Mouse (Mus musculus) ES-E14 (cell line): ENCODE data around the gene Sbk1. TPM values are rescaled to one million over a fixed set of nuclear protein-coding genes. Genes with fewer than 3 reads are reported as not detected.

ENCODE experiments used
- DNase-seq: peaks from one replicate; pipeline ENCODE4 v3.0.0-alpha.2; 2013; ENCODE audit warnings: low read depth, low spot score
- H3K27ac ChIP-seq: 2 replicates; pipeline ENCODE4 v1.5.1; 2012; ENCODE audit warnings: low read depth, mild to moderate bottlenecking, low read length, moderate library complexity, mixed read lengths; ENCODE audit not compliant: poor library complexity, insufficient read depth, severe bottlenecking
- H3K36me3 ChIP-seq: 2 replicates; pipeline ENCODE4 v1.6.1; 2012; ENCODE audit warnings: mild to moderate bottlenecking, low read length, moderate library complexity, mixed read lengths; ENCODE audit not compliant: control insufficient read depth, poor library complexity, insufficient read depth, severe bottlenecking
- H3K4me1 ChIP-seq, 2 experiments: fragments of 150-350 bp in 1 of 2; sonication (generic) in 1 of 2; 2 replicates each; pipeline ENCODE4 v1.6.1; 2012; ENCODE audit warnings: low read length in 2 of 2, mild to moderate bottlenecking in 1 of 2, mixed read lengths in 1 of 2; ENCODE audit not compliant: control insufficient read depth in 2 of 2, insufficient read depth in 2 of 2, poor library complexity in 1 of 2
- H3K4me3 ChIP-seq, 2 experiments: fragments of 150-350 bp in 1 of 2; sonication (generic) in 1 of 2; 2 replicates each; pipeline ENCODE4 v1.5.1; 2012; ENCODE audit warnings: low read length in 2 of 2, low read depth in 1 of 2, mild to moderate bottlenecking in 1 of 2, mixed read lengths in 1 of 2; ENCODE audit not compliant: insufficient read depth in 1 of 2, poor library complexity in 1 of 2, severe bottlenecking in 1 of 2
- H3K9ac ChIP-seq: 2 replicates; pipeline ENCODE4 v1.6.1; 2012; ENCODE audit warnings: low read depth, mild to moderate bottlenecking, low read length, mixed read lengths; ENCODE audit not compliant: poor library complexity, insufficient read depth, severe bottlenecking
- H3K9me3 ChIP-seq: fragments of 150-350 bp; sonication (generic); 2 replicates; pipeline ENCODE4 v1.6.1; 2012; ENCODE audit warnings: low read depth, mild to moderate bottlenecking, low read length; ENCODE audit not compliant: control insufficient read depth, insufficient read depth
- CHD2 ChIP-seq: IDR thresholded peaks from 2 replicates; pipeline ENCODE4 v1.6.1; 2014; ENCODE audit warnings: mild to moderate bottlenecking, low read depth, low read length, inconsistent platforms
- HCFC1 ChIP-seq: IDR thresholded peaks from 2 replicates; pipeline ENCODE4 v1.6.1; 2012; ENCODE audit warnings: low read length, inconsistent platforms, borderline replicate concordance; ENCODE audit not compliant: insufficient read depth
- MAFK ChIP-seq: IDR thresholded peaks from 2 replicates; pipeline ENCODE4 v1.6.1; 2014; ENCODE audit warnings: mild to moderate bottlenecking, low read depth, low read length, inconsistent platforms; ENCODE audit not compliant: insufficient read depth
- ZC3H11A ChIP-seq: IDR thresholded peaks from 2 replicates; pipeline ENCODE4 v1.6.1; 2012; ENCODE audit warnings: low read depth, mild to moderate bottlenecking, inconsistent platforms, low read length, borderline replicate concordance
- ZNF384 ChIP-seq: IDR thresholded peaks from 2 replicates; pipeline ENCODE4 v1.6.1; 2012; ENCODE audit warnings: low read depth, low read length, inconsistent platforms
- in situ Hi-C, 2 experiments: fragments of 600-800 bp; cut with MboI; formaldehyde crosslinking; loops; one replicate each; pipeline ENCODE4 v1.15.1; 2025; ENCODE audit warnings: low sequenced_read_pairs in 2 of 2, inconsistent platforms in 1 of 2; ENCODE audit not compliant: unreplicated experiment in 2 of 2
- total RNA-seq: library from RNA; depleted of rRNA; stranded (reverse); fragments of 300-350 nt; gene quantifications from 2 replicates; pipeline ENCODE4 v1.2.3, GENCODE M21; 2012

Gene Sbk1
- total RNA-seq, 1 experiment, result 18.6 TPM

- H3K36me3 ChIP-seq, result peaks cover 12% of the 10 kb centered on the region; the same call in 1 of the 2 replicates
- no peak for DNase-seq
- in situ Hi-C loops, result no loop called here
- no peaks in the 10 kb centered on the region for H3K9me3 ChIP-seq
- H3K9ac ChIP-seq, result no peak overlapping the region
- H3K4me3 ChIP-seq, result no peak overlapping the region
- TF ChIP-seq MAFK (no peak), ZC3H11A (no peak), CHD2 (no peak), ZNF384 (no peak), HCFC1 (no peak)
- peaks cover 0 to 25% of the 10 kb centered on the region in 2 experiments; a peak in 3 of 4 replicates for H3K4me1 ChIP-seq
- no peak overlapping the region for H3K27ac ChIP-seq
Measured at GRCm38 (mm10) chr7:126288104-126288497, 15.7 kb downstream of the Sbk1 start.

GRCm38 (mm10) chr7:126288571-126289091 lies 16.2 kb downstream of the Sbk1 start:
- no peak overlapping the region for H3K4me3 ChIP-seq
- H3K27ac ChIP-seq, result no peak overlapping the region
- in situ Hi-C loops, result no loop called here
- no peaks in the 10 kb centered on the region for H3K9me3 ChIP-seq
- H3K9ac ChIP-seq, result no peak overlapping the region
- peaks cover 0 to 24% of the 10 kb centered on the region in 2 experiments; a peak in 3 of 4 replicates for H3K4me1 ChIP-seq
- peaks cover 12% of the 10 kb centered on the region; the same call in 1 of the 2 replicates for H3K36me3 ChIP-seq
- no peak for DNase-seq
- no peak for TF ChIP-seq HCFC1
- TF ChIP-seq MAFK, result no peak
- no peak for TF ChIP-seq ZNF384
- TF ChIP-seq ZC3H11A, result no peak
- no peak for TF ChIP-seq CHD2

GRCm38 (mm10) chr7:126289371-126289770 lies 17.0 kb downstream of the Sbk1 start:
- TF ChIP-seq HCFC1 (no peak), MAFK (no peak), CHD2 (no peak), ZNF384 (no peak), ZC3H11A (no peak)
- Histone ChIP-seq H3K9me3 (no peaks in the 10 kb centered on the region), H3K4me1 (peaks cover 0 to 20% of the 10 kb centered on the region in 2 experiments; a peak in 3 of 4 replicates), H3K4me3 (no peak overlapping the region), H3K27ac (no peak overlapping the region), H3K36me3 (peaks cover 16% of the 10 kb centered on the region), H3K9ac (no peak overlapping the region)
- in situ Hi-C loops, result no loop called here
- no peak for DNase-seq

GRCm38 (mm10) chr7:126289956-126290355 lies 17.5 kb downstream of the Sbk1 start:
- TF ChIP-seq CHD2 (no peak), MAFK (no peak), ZC3H11A (no peak), ZNF384 (no peak)
- Histone ChIP-seq H3K36me3 (peaks cover 16% of the 10 kb centered on the region), H3K4me3 (no peak overlapping the region), H3K9me3 (no peaks in the 10 kb centered on the region), H3K4me1 (peaks cover 0 to 15% of the 10 kb centered on the region in 2 experiments; a peak in 3 of 4 replicates), H3K9ac (no peak overlapping the region), H3K27ac (no peak overlapping the region)
- DNase-seq, result no peak
- in situ Hi-C loops, result no loop called here
